Mouse (Mus musculus): ENCODE data around the gene Olfr1107. TPM values are rescaled to one million over a fixed set of nuclear protein-coding genes. Genes with fewer than 3 reads are reported as not detected.

Gene Olfr1107
- not detected in 2 replicates for polyA plus RNA-seq (2012; ENCODE audit: insufficient read depth, low replicate concordance)

- H3K4me3 ChIP-seq (replicated peaks) = no peak within 1 kb of the TSS
- H3K9me3 ChIP-seq = no peaks in the 10 kb centered on the region
- H3K27me3 ChIP-seq (replicated peaks) = no peaks in the 10 kb centered on the region
- no peaks in the 10 kb centered on the region for H3K36me3 ChIP-seq (replicated peaks; ENCODE audit: low read length)
- no peaks in the 10 kb centered on the region for H3K4me1 ChIP-seq
- TF ChIP-seq GATA1 (IDR thresholded peaks at IDR 0.05; ENCODE audit: borderline replicate concordance, low read length) = no peak
Measured at GRCm38 (mm10) chr2:87075717-87076116, at the start of gene Olfr1107. Gene Olfr1107, minus strand, starts transcription at chr2:87075817.

GRCm38 (mm10) chr2:87114467-87114866 lies 38.9 kb upstream of the Olfr1107 start, which contains the start of gene Olfr259:
Gene Olfr259, minus strand, starts transcription at chr2:87114567.
- no peak for TF ChIP-seq GATA1 (IDR thresholded peaks at IDR 0.05; ENCODE audit: borderline replicate concordance, low read length)
- no peak for TF ChIP-seq FLI1 (IDR thresholded peaks at IDR 0.05; ENCODE audit: low read length)
- Histone ChIP-seq H3K27me3 (replicated peaks) (no peaks in the 10 kb centered on the region), H3K4me3 (replicated peaks) (no peak within 1 kb of the TSS), H3K36me3 (replicated peaks; ENCODE audit: low read length) (no peaks in the 10 kb centered on the region), H3K9me3 (no peaks in the 10 kb centered on the region), H3K4me1 (no peaks in the 10 kb centered on the region)

- no peaks in the 10 kb centered on the region for H3K4me1 ChIP-seq
- no peaks in the 10 kb centered on the region for H3K36me3 ChIP-seq (replicated peaks; ENCODE audit: low read length)
- TF ChIP-seq FLI1 (IDR thresholded peaks at IDR 0.05; ENCODE audit: low read length) (no peak), GATA1 (IDR thresholded peaks at IDR 0.05; ENCODE audit: borderline replicate concordance, low read length) (no peak)
- H3K27me3 ChIP-seq (replicated peaks) = no peaks in the 10 kb centered on the region
- H3K4me3 ChIP-seq (replicated peaks) = no peak within 1 kb of the TSS
- H3K9me3 ChIP-seq = no peaks in the 10 kb centered on the region
Measured at GRCm38 (mm10) chr2:87095908-87096307, 20.3 kb upstream of the Olfr1107 start, which contains the start of gene Olfr1109. Gene Olfr1109, minus strand, starts transcription at chr2:87096008.

GRCm38 (mm10) chr2:87052173-87052572 lies 23.4 kb downstream of the Olfr1107 start, which contains the start of gene Olfr1106:
Gene Olfr1106, minus strand, starts transcription at chr2:87052273.
- no peaks in the 10 kb centered on the region for H3K27me3 ChIP-seq (replicated peaks)
- no peaks in the 10 kb centered on the region for H3K4me1 ChIP-seq
- H3K9me3 ChIP-seq = no peaks in the 10 kb centered on the region
- TF ChIP-seq FLI1 (IDR thresholded peaks at IDR 0.05; ENCODE audit: low read length) (no peak), GATA1 (IDR thresholded peaks at IDR 0.05; ENCODE audit: borderline replicate concordance, low read length) (no peak)
- H3K36me3 ChIP-seq (replicated peaks; ENCODE audit: low read length) = no peaks in the 10 kb centered on the region
- H3K4me3 ChIP-seq (replicated peaks) = no peak within 1 kb of the TSS

GRCm38 (mm10) chr2:87036431-87036830 lies 39.2 kb downstream of the Olfr1107 start, which contains the start of gene Olfr1105:
Gene Olfr1105, minus strand, starts transcription at chr2:87036531.
- Histone ChIP-seq H3K4me1 (no peaks in the 10 kb centered on the region), H3K36me3 (replicated peaks; ENCODE audit: low read length) (no peaks in the 10 kb centered on the region), H3K9me3 (no peaks in the 10 kb centered on the region), H3K27me3 (replicated peaks) (no peaks in the 10 kb centered on the region), H3K4me3 (replicated peaks) (no peak within 1 kb of the TSS)
- TF ChIP-seq GATA1 (IDR thresholded peaks at IDR 0.05; ENCODE audit: borderline replicate concordance, low read length) (no peak), FLI1 (IDR thresholded peaks at IDR 0.05; ENCODE audit: low read length) (no peak)

- TF ChIP-seq GATA1 (IDR thresholded peaks at IDR 0.05; ENCODE audit: borderline replicate concordance, low read length) (no peak), FLI1 (IDR thresholded peaks at IDR 0.05; ENCODE audit: low read length) (no peak)
- H3K4me3 ChIP-seq (replicated peaks) = no peak within 1 kb of the TSS
Measured at GRCm38 (mm10) chr2:87026980-87027379, 48.6 kb downstream of the Olfr1107 start, which contains the start of gene Olfr1104. Gene Olfr1104, minus strand, starts transcription at chr2:87027080.

More at GRCm38 (mm10) chr2:87026980-87027379, 48.6 kb downstream of the Olfr1107 start, which contains the start of gene Olfr1104:
- H3K4me1 ChIP-seq = no peaks in the 10 kb centered on the region
- no peaks in the 10 kb centered on the region for H3K9me3 ChIP-seq
- H3K27me3 ChIP-seq (replicated peaks) = no peaks in the 10 kb centered on the region
- no peaks in the 10 kb centered on the region for H3K36me3 ChIP-seq (replicated peaks; ENCODE audit: low read length)

Other genes with a start within 250 kb of the Olfr1107 start
- 4.0 TPM in 1 of 2 replicates, not detected in the other for gene Olfr1095, start 224.1 kb downstream of the Olfr1107 start, polyA plus RNA-seq (2012; ENCODE audit: insufficient read depth, low replicate concordance)
- not detected in 2 replicates for gene Gm13723, start 201.0 kb downstream of the Olfr1107 start, polyA plus RNA-seq (2012; ENCODE audit: insufficient read depth, low replicate concordance)
- not detected in 2 replicates for gene Olfr1097, start 183.6 kb downstream of the Olfr1107 start, polyA plus RNA-seq (2012; ENCODE audit: insufficient read depth, low replicate concordance)
- gene Olfr1098, start 151.3 kb downstream of the Olfr1107 start, polyA plus RNA-seq (2012; ENCODE audit: insufficient read depth, low replicate concordance) = not detected in 2 replicates
- gene Olfr1099, start 115.1 kb downstream of the Olfr1107 start, polyA plus RNA-seq (2012; ENCODE audit: insufficient read depth, low replicate concordance) = not detected in 2 replicates
- not detected in 2 replicates for gene Olfr1100, start 95.9 kb downstream of the Olfr1107 start, polyA plus RNA-seq (2012; ENCODE audit: insufficient read depth, low replicate concordance)
- gene Olfr1101, start 84.6 kb downstream of the Olfr1107 start, polyA plus RNA-seq (2012; ENCODE audit: insufficient read depth, low replicate concordance) = not detected in 2 replicates
- not detected in 2 replicates for gene Olfr1102, start 77.4 kb downstream of the Olfr1107 start, polyA plus RNA-seq (2012; ENCODE audit: insufficient read depth, low replicate concordance)
- gene Olfr1104, start 48.7 kb downstream of the Olfr1107 start, polyA plus RNA-seq (2012; ENCODE audit: insufficient read depth, low replicate concordance) = not detected in 2 replicates
- 0.02 TPM in 1 of 2 replicates, not detected in the other for gene Olfr1105, start 39.3 kb downstream of the Olfr1107 start, polyA plus RNA-seq (2012; ENCODE audit: insufficient read depth, low replicate concordance)
- gene Olfr1106, start 23.5 kb downstream of the Olfr1107 start, polyA plus RNA-seq (2012; ENCODE audit: insufficient read depth, low replicate concordance) = not detected in 2 replicates
- not detected in 2 replicates for gene Olfr1109, start 20.2 kb upstream of the Olfr1107 start, polyA plus RNA-seq (2012; ENCODE audit: insufficient read depth, low replicate concordance)
- not detected in 2 replicates for gene Olfr259, start 38.8 kb upstream of the Olfr1107 start, polyA plus RNA-seq (2012; ENCODE audit: insufficient read depth, low replicate concordance)
- gene Olfr1110, start 64.5 kb upstream of the Olfr1107 start, polyA plus RNA-seq (2012; ENCODE audit: insufficient read depth, low replicate concordance) = not detected in 2 replicates
- gene Olfr1111, start 76.8 kb upstream of the Olfr1107 start, polyA plus RNA-seq (2012; ENCODE audit: insufficient read depth, low replicate concordance) = not detected in 2 replicates
- not detected in 2 replicates for gene Olfr1112, start 112.0 kb upstream of the Olfr1107 start, polyA plus RNA-seq (2012; ENCODE audit: insufficient read depth, low replicate concordance)
- not detected in 2 replicates for gene Olfr1113, start 133.2 kb upstream of the Olfr1107 start, polyA plus RNA-seq (2012; ENCODE audit: insufficient read depth, low replicate concordance)
- gene Olfr1115, start 172.2 kb upstream of the Olfr1107 start, polyA plus RNA-seq (2012; ENCODE audit: insufficient read depth, low replicate concordance) = not detected in 2 replicates
- not detected in 2 replicates for gene Olfr1116, start 191.7 kb upstream of the Olfr1107 start, polyA plus RNA-seq (2012; ENCODE audit: insufficient read depth, low replicate concordance)
- gene Olfr1118, start 231.8 kb upstream of the Olfr1107 start, polyA plus RNA-seq (2012; ENCODE audit: insufficient read depth, low replicate concordance) = 0.43 TPM in 1 of 2 replicates, not detected in the other

Data from megakaryocyte, embryonic 14.5 days (primary cell).